Mouse (Mus musculus) embryonic fibroblast, embryonic 13.5 days (primary cell): ENCODE data around the gene Cttn.

ENCODE experiments used
- CTCF ChIP-seq: IDR thresholded peaks from 2 replicates; pipeline ENCODE4 v1.5.1; 2011; ENCODE audit warnings: mild to moderate bottlenecking, control low read depth, low read length, moderate library complexity, borderline replicate concordance; ENCODE audit not compliant: insufficient read depth
- POLR2A ChIP-seq: IDR thresholded peaks from 2 replicates; pipeline ENCODE4 v1.6.1; 2011; ENCODE audit warnings: low read depth, mild to moderate bottlenecking, control low read depth, low read length, moderate library complexity

- TF ChIP-seq POLR2A: no peak
- TF ChIP-seq CTCF: no peak
Observed at GRCm38 (mm10) chr7:144503959-144504358, 33.1 kb upstream of the Cttn start.
